7 mouse cellular contexts compared by ENCODE assay signal in the genomic region with DNA sequence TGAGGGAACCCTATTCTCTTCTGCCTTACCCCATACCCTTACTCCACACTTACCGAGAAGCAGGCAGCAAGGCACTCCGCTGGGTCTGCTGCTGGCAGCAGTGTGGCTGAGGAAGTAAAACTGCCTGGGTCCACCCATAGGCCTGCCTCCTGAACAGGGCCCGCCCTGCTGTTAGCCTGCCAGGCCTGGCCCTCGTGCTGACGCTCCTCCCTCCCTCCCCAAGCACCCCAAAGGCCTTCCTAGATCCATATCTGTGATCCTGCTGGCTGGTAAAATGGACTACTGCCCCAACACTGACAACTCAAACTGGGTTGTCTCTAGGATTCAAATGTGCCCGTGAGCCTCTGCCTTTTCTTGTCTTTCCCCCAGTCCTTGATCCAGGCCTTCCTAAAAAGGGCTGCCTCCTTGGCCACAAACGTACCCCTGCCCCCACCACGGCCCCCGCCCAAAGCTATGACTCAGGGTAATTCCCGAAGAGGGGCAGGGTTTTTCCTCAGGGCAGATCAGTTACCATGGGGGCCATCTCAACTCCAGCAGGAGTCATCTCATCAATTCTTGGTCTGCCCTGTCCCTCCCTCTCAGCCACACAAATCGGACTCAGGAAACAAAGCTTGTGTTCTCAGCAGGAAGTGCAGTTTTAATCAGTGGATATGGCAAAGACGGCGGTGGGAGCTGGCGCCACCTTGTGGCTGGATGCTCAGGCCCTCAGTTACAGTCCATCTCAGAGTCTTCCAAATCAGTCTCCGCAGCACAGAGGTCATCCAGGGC. TPM values are rescaled to one million over a fixed set of nuclear protein-coding genes. Genes with fewer than 3 reads are reported as not detected.
DNase-seq lines count a peak whose midpoint lies in the region; ATAC-seq lines count a peak whose summit lies in the region.

Gene Trex1 (minus strand): TSS at position 599 of the 768 bp plus-strand sequence.

- H3K36me3 ChIP-seq in intestine, embryonic 14.5 days (ENCODE audit: control insufficient read depth, insufficient read depth, low read length), result peaks cover 58% of the 10 kb centered on the region

- no peaks in the 10 kb centered on the region for H3K27me3 ChIP-seq in intestine, embryonic 14.5 days (replicated peaks; ENCODE audit: control insufficient read depth, insufficient read depth, low read length)

- peak; percentile 83 for ATAC-seq in intestine, embryonic 14.5 days (replicated peaks; ENCODE audit: low FRiP score, low TSS enrichment, low read depth)

- intact Hi-C loops in left cerebral cortex, postnatal 14 days (cut with DNase I), result loop anchor here (1.0 kb wide), 1 partner anchor 57 kb away; no protein-coding TSS in a partner anchor

- H3K4me2 ChIP-seq in intestine, embryonic 14.5 days (ENCODE audit: low read length), result peak within 1 kb of the TSS; percentile 52

- no peaks in the 10 kb centered on the region for H3K9me3 ChIP-seq in intestine, embryonic 14.5 days (ENCODE audit: control insufficient read depth, low read length)

- peak within 1 kb of the TSS; percentile 31 for H3K4me3 ChIP-seq in intestine, embryonic 14.5 days (ENCODE audit: low read depth, low read length)

- peak within 1 kb of the TSS; percentile 85 for H3K27ac ChIP-seq in intestine, embryonic 14.5 days (ENCODE audit: low read depth)

- peak; percentile 85 to 90 for DNase-seq in adrenal gland, adult 18-20 months (ENCODE audit: low spot score in 2 of 2)
- DNase-seq in embryo, embryonic 10.5 days (ENCODE audit: low spot score), result peak; percentile 86
- peak; percentile 92 for DNase-seq in gastrocnemius, postnatal 25 days
- peak; percentile 94 for DNase-seq in intestine, embryonic 14.5 days (ENCODE audit: low spot score)
- DNase-seq in left cerebral cortex, postnatal 14 days (ENCODE audit: low spot score in 2 of 2), result peak; percentile 92 to 93
- peak; percentile 85 for DNase-seq in mesoderm, embryonic 11.5 days (ENCODE audit: low read depth, low spot score)
- peak; percentile 89 for DNase-seq in right cerebral cortex, postnatal 4 days

- peak within 1 kb of the TSS; percentile 51 for H3K9ac ChIP-seq in intestine, embryonic 14.5 days (ENCODE audit: low read length)

- peaks cover 13% of the 10 kb centered on the region for H3K4me1 ChIP-seq in intestine, embryonic 14.5 days (replicated peaks; ENCODE audit: control insufficient read depth, insufficient read depth, low read length)

- WGBS in intestine, embryonic 14.5 days, result 19% methylated on average over 15 of the region's 15 CpGs

RNA-seq across cellular contexts. Expression of gene Trex1, which starts in this region (rescaled TPM):
- 10 to 100 TPM; 15.8 to 21.6 TPM for total RNA-seq in adrenal gland, adult 18-20 months (2021)
- total RNA-seq in gastrocnemius, postnatal 25 days (2021), result 10 to 100 TPM in 1 of 2 experiments, 1 to 10 TPM in 1; 9.7 to 10.5 TPM
- 12.8 and 13.8 TPM in 2 replicates for polyA plus RNA-seq in intestine, embryonic 14.5 days (2014; fragmentation: Nextera tagmentation; extraction: Ambion mirVana)
- 10 to 100 TPM; 12.0 TPM for total RNA-seq in left cerebral cortex, postnatal 14 days (2021)

Comparison
In these comparisons a context has a peak if more than half of its experiments do, and no peak if none do; other contexts are left out.
1. Peak in every context shown above with its lines: DNase-seq, ATAC-seq, H3K4me3 ChIP-seq and H3K27ac ChIP-seq.